Mouse (Mus musculus): ENCODE measurements around the gene Cysrt1. TPM values are rescaled to one million over a fixed set of nuclear protein-coding genes. Genes with fewer than 3 reads are reported as not detected.
A peak's percentile ranks its signal among the peaks of the same experiment; 100 is the strongest.

The Cysrt1 gene
- polyA plus RNA-seq, 1 experiment from 2014 or later, result not detected

- 71% methylated on average over 2 of the region's 2 CpGs for WGBS
- Histone ChIP-seq H3K27me3 (peaks cover 10% of the 10 kb centered on the region; the same call in 1 of the 2 replicates), H3K4me1 (no peaks in the 10 kb centered on the region; the same call in 1 of the 2 replicates), H3K9ac (no peak overlapping the region), H3K36me3 (replicated peaks) (peaks cover 13% of the 10 kb centered on the region), H3K4me2 (no peak overlapping the region), H3K9me3 (no peaks in the 10 kb centered on the region), H3K4me3 (replicated peaks) (no peak overlapping the region), H3K27ac (no peak overlapping the region)
- no peak for ATAC-seq (ENCODE audit: low FRiP score)
Observed at GRCm38 (mm10) chr2:25217666-25218065, 24.6 kb downstream of the Cysrt1 start.

- Histone ChIP-seq H3K36me3 (replicated peaks) (no peaks in the 10 kb centered on the region), H3K4me1 (peaks cover 16% of the 10 kb centered on the region), H3K4me2 (no peak within 1 kb of the TSS), H3K4me3 (replicated peaks) (no peak within 1 kb of the TSS), H3K9me3 (no peaks in the 10 kb centered on the region), H3K27me3 (peaks cover 12% of the 10 kb centered on the region; the same call in 1 of the 2 replicates), H3K9ac (no peak within 1 kb of the TSS), H3K27ac (no peak within 1 kb of the TSS)
- WGBS, result 75% methylated on average over 3 of the region's 3 CpGs
- no peak for ATAC-seq (ENCODE audit: low FRiP score)
Observed at GRCm38 (mm10) chr2:25214444-25214843, 27.8 kb downstream of the Cysrt1 start, which contains the start of gene Stpg3. Gene Stpg3 (minus strand): TSS chr2:25214637.

GRCm38 (mm10) chr2:25213266-25213865, 28.9 kb downstream of the Cysrt1 start:
- Histone ChIP-seq H3K27ac (no peak overlapping the region), H3K27me3 (peaks cover 12% of the 10 kb centered on the region; the same call in 1 of the 2 replicates), H3K9ac (no peak overlapping the region), H3K4me1 (peaks cover 23% of the 10 kb centered on the region), H3K4me2 (no peak overlapping the region), H3K36me3 (replicated peaks) (0 out of 2 replicates have a peak, but pooled peaks cover 7% of the 10 kb centered on the region), H3K9me3 (no peaks in the 10 kb centered on the region), H3K4me3 (replicated peaks) (no peak overlapping the region)
- WGBS, result 65% methylated on average over 23 of the region's 23 CpGs
- ATAC-seq (ENCODE audit: low FRiP score), result no peak

GRCm38 (mm10) chr2:25211121-25211670, 31.1 kb downstream of the Cysrt1 start, which contains the start of gene Nelfb:
Gene Nelfb (minus strand): TSS chr2:25211489.
- peaks cover 25% of the 10 kb centered on the region for H3K4me1 ChIP-seq
- H3K27me3 ChIP-seq, result peaks cover 12% of the 10 kb centered on the region; the same call in 1 of the 2 replicates
- peak within 1 kb of the TSS; percentile 95 for H3K4me2 ChIP-seq
- under 1% methylated on average over 44 of the region's 44 CpGs for WGBS
- no peaks in the 10 kb centered on the region for H3K9me3 ChIP-seq
- peak within 1 kb of the TSS; percentile 86 for H3K9ac ChIP-seq
- H3K4me3 ChIP-seq (replicated peaks), result peak within 1 kb of the TSS; percentile 86
- ATAC-seq (ENCODE audit: low FRiP score), result peak; percentile 93
- H3K36me3 ChIP-seq (replicated peaks), result peaks cover 28% of the 10 kb centered on the region
- peak within 1 kb of the TSS; percentile 90 for H3K27ac ChIP-seq

- peak; percentile 44 for ATAC-seq (ENCODE audit: low FRiP score)
Observed at GRCm38 (mm10) chr2:25210686-25211085, 31.6 kb downstream of the Cysrt1 start.

GRCm38 (mm10) chr2:25207593-25207992, 34.7 kb downstream of the Cysrt1 start:
- ATAC-seq (ENCODE audit: low FRiP score), result no peak
- H3K4me3 ChIP-seq (replicated peaks), result no peak overlapping the region
- 85% methylated on average over 1 of the region's 1 CpGs for WGBS

More at GRCm38 (mm10) chr2:25210686-25211085, 31.6 kb downstream of the Cysrt1 start:
- Histone ChIP-seq H3K4me2 (peak overlapping the region; percentile 95), H3K4me1 (peaks cover 25% of the 10 kb centered on the region), H3K9ac (peak overlapping the region; percentile 86), H3K4me3 (replicated peaks) (peak overlapping the region; percentile 86), H3K27ac (peak overlapping the region; percentile 90), H3K36me3 (replicated peaks) (peaks cover 33% of the 10 kb centered on the region), H3K27me3 (peaks cover 12% of the 10 kb centered on the region; the same call in 1 of the 2 replicates), H3K9me3 (no peaks in the 10 kb centered on the region)
- WGBS, result under 1% methylated on average over 24 of the region's 24 CpGs

GRCm38 (mm10) chr2:25203631-25204214, 38.5 kb downstream of the Cysrt1 start:
- Histone ChIP-seq H3K27ac (no peak overlapping the region), H3K9ac (no peak overlapping the region), H3K4me2 (no peak overlapping the region), H3K9me3 (no peaks in the 10 kb centered on the region), H3K36me3 (replicated peaks) (peaks cover 95% of the 10 kb centered on the region), H3K4me3 (replicated peaks) (no peak overlapping the region), H3K27me3 (no peaks in the 10 kb centered on the region), H3K4me1 (peaks cover 3% of the 10 kb centered on the region)
- ATAC-seq (ENCODE audit: low FRiP score), result no peak
- 69% methylated on average over 4 of the region's 4 CpGs for WGBS

More at GRCm38 (mm10) chr2:25207593-25207992, 34.7 kb downstream of the Cysrt1 start:
- H3K27ac ChIP-seq, result no peak overlapping the region
- peaks cover 63% of the 10 kb centered on the region for H3K36me3 ChIP-seq (replicated peaks)
- H3K27me3 ChIP-seq, result 0 out of 2 replicates have a peak, but pooled peaks cover 1% of the 10 kb centered on the region
- H3K4me1 ChIP-seq, result peaks cover 25% of the 10 kb centered on the region
- H3K9ac ChIP-seq, result no peak overlapping the region
- no peaks in the 10 kb centered on the region for H3K9me3 ChIP-seq
- no peak overlapping the region for H3K4me2 ChIP-seq

- Histone ChIP-seq H3K4me2 (no peak overlapping the region), H3K36me3 (replicated peaks) (peaks cover 75% of the 10 kb centered on the region), H3K9ac (no peak overlapping the region), H3K27me3 (peaks cover 19% of the 10 kb centered on the region), H3K9me3 (no peaks in the 10 kb centered on the region), H3K4me3 (replicated peaks) (no peak overlapping the region), H3K27ac (no peak overlapping the region), H3K4me1 (peaks cover 1% of the 10 kb centered on the region; the same call in 1 of the 2 replicates)
- no peak for ATAC-seq (ENCODE audit: low FRiP score)
- 93% methylated on average over 2 of the region's 2 CpGs for WGBS
Observed at GRCm38 (mm10) chr2:25200631-25201030, 41.6 kb downstream of the Cysrt1 start.

GRCm38 (mm10) chr2:25197946-25198345, 44.3 kb downstream of the Cysrt1 start:
- peaks cover 50% of the 10 kb centered on the region for H3K36me3 ChIP-seq (replicated peaks)
- ATAC-seq (ENCODE audit: low FRiP score), result no peak

GRCm38 (mm10) chr2:25197191-25197590, 45.1 kb downstream of the Cysrt1 start:
- WGBS, result 29% methylated on average over 2 of the region's 2 CpGs
- H3K27me3 ChIP-seq, result peaks cover 38% of the 10 kb centered on the region
- no peak overlapping the region for H3K9ac ChIP-seq
- no peak overlapping the region for H3K4me2 ChIP-seq
- ATAC-seq (ENCODE audit: low FRiP score), result no peak
- H3K4me1 ChIP-seq, result peaks cover 10% of the 10 kb centered on the region
- no peak overlapping the region for H3K27ac ChIP-seq
- H3K4me3 ChIP-seq (replicated peaks), result no peak overlapping the region
- no peaks in the 10 kb centered on the region for H3K9me3 ChIP-seq
- peaks cover 42% of the 10 kb centered on the region for H3K36me3 ChIP-seq (replicated peaks)

More at GRCm38 (mm10) chr2:25197946-25198345, 44.3 kb downstream of the Cysrt1 start:
- peaks cover 10% of the 10 kb centered on the region for H3K4me1 ChIP-seq
- H3K9ac ChIP-seq, result no peak overlapping the region
- H3K27ac ChIP-seq, result no peak overlapping the region
- no peaks in the 10 kb centered on the region for H3K9me3 ChIP-seq
- peaks cover 38% of the 10 kb centered on the region for H3K27me3 ChIP-seq
- no peak overlapping the region for H3K4me2 ChIP-seq
- H3K4me3 ChIP-seq (replicated peaks), result no peak overlapping the region

- Histone ChIP-seq H3K9ac (no peak within 1 kb of the TSS), H3K4me1 (peaks cover 10% of the 10 kb centered on the region), H3K27ac (no peak within 1 kb of the TSS), H3K36me3 (replicated peaks) (peaks cover 34% of the 10 kb centered on the region), H3K4me3 (replicated peaks) (no peak within 1 kb of the TSS; the same call in 1 of the 2 replicates), H3K4me2 (peak within 1 kb of the TSS; percentile 25), H3K9me3 (no peaks in the 10 kb centered on the region), H3K27me3 (peaks cover 38% of the 10 kb centered on the region)
- WGBS, result 11% methylated on average over 8 of the region's 8 CpGs
- no peak for ATAC-seq (ENCODE audit: low FRiP score)
Observed at GRCm38 (mm10) chr2:25196172-25196954, 45.9 kb downstream of the Cysrt1 start, which contains the start of gene Tor4a. Gene Tor4a (minus strand): TSS chr2:25196886.
